Mouse (Mus musculus): Measurements from ENCODE around the gene Pcdh9.

Pcdh9 gene

GRCm38 (mm10) chr14:93545575-93545974 lies 344.9 kb downstream of the Pcdh9 start:
- no peak for DNase-seq

GRCm38 (mm10) chr14:93543970-93544627 lies 346.4 kb downstream of the Pcdh9 start:
- no peak for DNase-seq

DNA sequence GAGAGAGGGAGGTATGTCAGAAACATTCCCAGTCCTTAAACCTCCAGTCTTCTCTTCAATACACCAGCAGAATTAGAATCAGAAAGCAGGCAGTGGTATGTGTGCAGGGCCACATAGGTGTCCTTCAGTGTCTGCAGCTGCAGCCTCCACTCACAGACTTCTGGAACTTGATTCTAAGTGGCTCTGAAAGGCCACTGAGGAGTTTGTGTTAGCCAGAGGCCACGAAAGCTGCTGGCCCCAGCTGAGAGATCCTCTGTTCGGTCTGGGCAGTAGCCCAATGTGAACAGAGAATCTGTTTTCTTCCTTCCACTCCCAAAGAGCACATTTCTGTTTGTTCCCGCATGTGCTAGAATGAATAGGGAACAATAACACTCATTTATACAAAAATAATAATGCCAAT lies 346.9 kb downstream of the Pcdh9 start:
- DNase-seq: no peak

DNA sequence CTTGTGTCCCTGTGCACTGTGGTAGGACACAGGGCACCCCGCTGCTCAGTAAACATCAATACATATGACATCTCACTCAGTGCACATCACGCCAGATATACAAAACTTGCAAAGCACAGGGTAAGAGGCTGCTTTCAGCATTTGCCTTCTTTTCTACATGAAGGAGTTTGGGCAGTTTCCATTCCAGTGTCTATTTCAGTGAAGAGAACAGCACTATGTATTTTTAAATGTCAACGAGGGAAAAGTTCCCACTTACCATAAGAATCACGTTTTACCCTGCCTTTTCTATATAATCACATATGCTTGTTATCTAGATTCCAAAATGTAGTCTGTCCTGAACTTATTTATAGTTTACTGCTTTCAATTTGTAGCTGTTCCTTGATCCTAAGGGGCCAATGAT lies 355.6 kb downstream of the Pcdh9 start:
- DNase-seq: no peak

DNA sequence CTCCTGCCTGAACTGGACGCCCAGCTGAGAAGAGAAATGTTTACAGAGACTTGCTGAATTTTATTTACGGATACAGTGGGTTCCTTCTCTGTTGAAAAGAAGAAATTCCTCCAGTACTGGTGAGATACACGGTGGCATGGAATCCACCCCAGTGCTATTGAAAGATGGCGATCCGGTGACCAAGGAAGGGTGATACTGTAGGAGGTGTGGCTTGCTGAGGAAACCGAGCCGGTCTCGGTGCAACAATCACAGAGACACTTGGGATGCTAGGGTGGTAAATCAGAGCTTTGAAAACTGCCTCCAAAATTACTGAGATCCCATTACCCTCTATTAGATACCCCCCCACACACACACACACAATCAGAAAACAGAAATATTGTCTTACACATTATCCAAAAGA lies 367.0 kb downstream of the Pcdh9 start:
- DNase-seq: no peak

GRCm38 (mm10) chr14:93520166-93520565 lies 370.3 kb downstream of the Pcdh9 start:
- no peak for DNase-seq

- no peak for DNase-seq
These were observed 373.8 kb downstream of the Pcdh9 start for GRCm38 (mm10) chr14:93516679-93517078.

DNA sequence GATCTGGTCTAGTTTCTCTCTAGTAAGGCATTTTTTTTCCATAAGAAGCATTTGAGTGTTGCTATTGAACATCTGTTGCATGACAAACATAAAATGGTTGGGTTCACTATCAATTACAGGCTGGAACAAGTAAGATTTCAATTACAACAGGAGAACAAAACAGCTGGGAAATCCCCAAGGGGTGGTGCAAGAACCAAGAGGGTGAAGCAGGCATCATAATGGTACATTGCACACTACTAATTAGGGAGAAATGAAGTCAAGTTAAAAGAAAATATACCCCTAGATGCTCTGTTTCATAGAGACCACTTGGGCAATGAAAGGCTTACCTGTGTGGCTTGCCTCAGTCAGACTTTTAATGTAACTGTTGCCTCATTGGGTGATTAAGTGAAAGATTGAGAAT lies 384.4 kb downstream of the Pcdh9 start:
- no peak for DNase-seq

DNA sequence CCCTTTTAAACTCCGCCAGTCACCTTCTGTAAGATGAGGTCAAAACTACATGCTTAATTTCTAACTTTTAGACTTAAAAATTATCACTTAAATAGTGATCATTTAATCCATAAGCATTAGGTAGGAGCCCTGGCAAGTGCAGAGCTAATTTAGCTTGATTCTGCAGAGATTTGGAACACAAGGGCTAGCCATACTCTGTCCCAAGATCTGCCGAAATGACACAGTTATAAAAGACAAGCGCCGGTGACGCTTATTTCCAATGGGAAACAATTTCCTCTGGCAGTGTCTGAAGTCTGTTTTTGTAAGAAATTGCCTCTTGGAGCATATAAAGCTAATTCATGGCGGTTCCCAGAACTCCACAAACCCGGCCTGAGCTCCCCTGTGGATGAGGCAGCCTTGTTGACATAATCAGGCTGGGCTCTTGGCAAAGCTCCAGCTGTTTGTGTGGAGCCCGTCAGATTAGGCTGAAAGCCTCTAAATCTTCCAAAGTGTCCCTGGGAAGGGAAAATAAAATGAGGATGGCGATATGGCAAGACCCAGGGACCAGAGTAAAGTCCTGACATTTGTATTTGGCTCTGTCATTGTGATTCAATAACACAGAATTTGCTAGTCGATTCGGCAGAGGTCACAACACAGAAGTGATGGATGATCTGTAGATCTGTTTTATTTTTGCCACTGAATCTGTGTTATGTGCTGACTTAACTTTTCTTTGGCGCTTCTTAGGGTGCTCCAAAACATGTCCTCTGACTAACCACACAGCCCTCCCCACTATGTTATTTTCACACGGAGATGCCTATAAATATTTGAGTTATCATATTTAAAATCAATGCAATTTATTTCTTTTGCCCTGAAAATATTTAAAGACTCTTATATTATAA lies 391.4 kb downstream of the Pcdh9 start:
- peak; percentile 67 for DNase-seq

GRCm38 (mm10) chr14:93474991-93475390 lies 415.5 kb downstream of the Pcdh9 start:
- peak; percentile 22 for DNase-seq

DNA sequence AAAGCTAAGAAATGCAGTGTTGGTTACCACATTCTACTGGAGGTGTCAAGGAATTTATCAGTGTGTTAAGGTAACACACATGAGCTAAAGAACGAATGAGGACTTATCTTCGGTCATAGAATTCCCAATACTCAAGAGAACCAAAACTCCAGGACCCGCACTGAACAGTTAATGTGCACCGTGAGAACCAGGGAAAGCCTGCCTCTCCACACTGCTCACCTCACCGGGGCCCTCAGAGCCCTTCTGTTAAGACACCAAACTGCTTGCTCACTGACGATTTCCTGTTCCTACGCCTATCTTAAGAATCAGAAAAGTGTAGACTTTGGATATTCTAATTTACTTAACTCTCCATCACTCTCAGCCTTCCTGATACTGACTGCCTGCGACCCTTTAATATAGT lies 418.0 kb downstream of the Pcdh9 start:
- DNase-seq: no peak

DNA sequence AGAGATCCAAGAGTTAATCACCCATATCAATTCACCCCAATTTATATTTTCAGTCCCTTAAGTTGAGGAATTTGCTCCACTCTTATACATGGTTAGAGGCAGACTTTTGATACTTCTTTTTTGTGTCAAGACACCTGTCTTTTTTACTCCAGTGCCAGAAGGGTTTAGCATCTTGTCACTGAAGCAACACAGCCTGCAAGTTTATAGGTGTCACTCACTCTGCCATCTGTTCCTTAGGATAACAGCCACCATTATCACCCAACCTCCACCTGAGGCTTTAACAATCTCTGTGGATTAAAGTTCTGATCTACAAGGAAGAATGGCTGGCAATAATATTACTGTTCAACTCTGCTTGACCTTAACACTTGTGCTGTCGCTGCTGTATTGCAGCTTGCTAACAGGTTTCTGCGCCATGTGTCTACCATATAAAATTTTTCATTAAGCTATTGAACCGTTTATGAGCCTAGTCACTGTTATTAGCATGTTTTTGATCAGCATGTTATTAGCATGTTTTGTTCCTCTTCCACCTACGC lies 427.1 kb downstream of the Pcdh9 start:
- DNase-seq: no peak

GRCm38 (mm10) chr14:93450930-93451665 lies 439.4 kb downstream of the Pcdh9 start:
- DNase-seq: no peak

DNA sequence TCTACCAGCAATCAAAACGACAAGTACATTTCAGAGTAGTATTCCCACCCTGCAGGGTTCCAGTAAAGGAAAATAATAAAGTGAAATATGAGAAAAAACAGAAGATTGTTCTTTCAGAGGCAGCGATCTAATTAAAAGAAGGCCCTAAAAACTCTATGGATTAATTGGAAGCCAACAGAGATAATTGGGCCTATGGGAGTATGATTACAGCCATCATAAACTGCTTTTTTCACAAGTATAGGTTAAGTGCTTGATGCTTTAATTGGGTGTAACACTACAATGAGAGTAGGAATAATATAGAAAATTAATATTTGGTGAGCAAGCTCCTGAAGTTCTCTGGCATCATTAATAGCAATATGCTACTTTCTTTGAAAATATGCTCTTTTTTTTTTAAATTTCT lies 448.6 kb downstream of the Pcdh9 start:
- no peak for DNase-seq

DNA sequence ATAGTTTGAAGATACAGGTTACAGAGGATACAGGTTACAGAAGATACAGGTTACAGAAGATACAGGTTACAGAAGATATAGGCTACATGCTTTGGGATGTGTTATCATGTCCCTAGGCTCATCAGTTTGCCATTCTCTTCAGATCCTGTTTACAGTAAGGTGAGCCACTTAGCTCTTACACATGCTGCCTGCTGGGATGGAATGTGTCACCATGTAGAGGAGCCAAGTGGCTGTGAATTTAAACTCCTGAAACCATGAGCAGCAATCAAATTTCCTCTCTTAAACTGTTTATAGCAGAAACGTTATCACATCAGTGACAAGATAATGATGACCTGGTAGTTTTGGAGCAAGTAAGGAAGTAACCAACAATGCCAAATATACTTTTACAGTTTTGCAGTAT lies 453.3 kb downstream of the Pcdh9 start:
- DNase-seq: no peak

- DNase-seq: no peak
These were observed 473.7 kb downstream of the Pcdh9 start for GRCm38 (mm10) chr14:93416752-93417151.

- no peak for DNase-seq
These were observed 475.0 kb downstream of the Pcdh9 start for GRCm38 (mm10) chr14:93415496-93415895.

GRCm38 (mm10) chr14:93409314-93409713 lies 481.2 kb downstream of the Pcdh9 start:
- DNase-seq: no peak

DNA sequence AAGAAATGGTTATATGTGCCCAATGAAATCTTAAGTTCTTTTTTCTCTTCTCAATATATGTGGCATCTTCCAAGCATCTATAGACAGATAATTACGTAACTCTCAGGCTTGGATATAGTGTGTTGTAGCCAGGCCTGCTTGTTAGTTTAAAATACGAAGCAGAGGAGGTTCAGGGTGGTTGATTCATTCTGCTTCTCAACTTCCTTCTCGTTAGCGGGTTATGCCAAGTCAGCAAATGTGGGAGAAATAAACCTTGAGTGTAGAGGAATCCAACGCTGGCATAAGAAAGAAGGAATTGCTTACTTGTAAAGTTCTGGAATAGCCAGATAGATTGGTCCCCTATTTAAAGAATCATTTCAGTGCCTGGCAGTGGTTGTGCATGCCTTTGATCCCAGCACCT lies 482.7 kb downstream of the Pcdh9 start:
- no peak for DNase-seq

- DNase-seq: no peak
These were observed 505.4 kb downstream of the Pcdh9 start for GRCm38 (mm10) chr14:93385090-93385489.

DNA sequence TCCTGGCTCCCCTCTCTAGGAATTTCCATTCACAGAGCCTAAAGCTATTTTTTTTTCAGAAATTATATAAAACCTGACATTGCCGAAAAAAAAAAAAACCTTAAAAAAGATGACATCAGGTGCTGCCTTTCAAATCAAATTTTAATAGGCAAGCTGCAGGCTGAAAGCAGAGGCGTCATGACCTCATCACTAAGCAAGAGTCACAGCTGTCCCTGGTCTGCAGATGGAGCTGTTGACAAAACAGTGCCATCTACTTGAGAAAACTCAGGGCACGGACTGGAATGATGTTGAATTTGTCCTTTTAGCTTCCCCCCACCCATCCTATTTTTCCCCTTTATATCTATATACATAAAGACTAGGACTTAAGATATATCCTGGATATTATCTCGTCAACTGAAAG lies 509.3 kb downstream of the Pcdh9 start:
- peak; percentile 2 for DNase-seq

GRCm38 (mm10) chr14:93380757-93381156 lies 509.7 kb downstream of the Pcdh9 start:
- DNase-seq: no peak

- no peak for DNase-seq
These were observed 514.3 kb downstream of the Pcdh9 start for GRCm38 (mm10) chr14:93376159-93376558.
